Mouse (Mus musculus): Measurements from ENCODE around the gene Ank2. TPM values are rescaled to one million over a fixed set of nuclear protein-coding genes. Genes with fewer than 3 reads are reported as not detected.

Ank2 gene
- polyA plus RNA-seq, 1 experiment from 2014 or later: 49.5 TPM

DNA sequence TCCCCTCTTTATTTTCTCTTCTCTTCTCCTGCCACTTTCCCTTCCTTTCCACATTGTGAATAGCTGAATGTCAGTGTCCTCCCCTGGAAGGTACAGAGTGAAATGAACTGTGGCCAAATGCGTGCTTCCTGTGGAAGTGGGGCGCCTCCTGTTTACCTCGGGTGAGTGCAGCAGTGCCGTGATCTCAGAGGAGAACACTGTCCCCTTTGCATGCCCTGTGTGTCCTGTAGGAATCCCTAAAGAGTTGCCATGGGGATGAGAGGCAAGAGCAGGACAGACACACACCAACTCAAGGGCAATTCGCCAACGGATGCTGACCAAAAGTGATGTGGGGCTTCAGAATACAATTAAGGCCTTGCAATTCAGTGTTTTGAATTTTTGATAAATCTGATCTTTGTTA lies 521.8 kb downstream of the Ank2 start:
- no peak overlapping the region for H3K4me3 ChIP-seq (ENCODE audit: control insufficient read depth in 1 of 2, insufficient read depth in 1 of 2, low read depth in 1 of 2, low read length in 2 of 2)
- no peaks in the 10 kb centered on the region for H3K4me1 ChIP-seq (ENCODE audit: control insufficient read depth in 2 of 2, insufficient read depth in 2 of 2, low read length in 2 of 2)
- no peak overlapping the region for H3K4me2 ChIP-seq (ENCODE audit: low read length)
- WGBS: 72% methylated on average over 6 of the region's 6 CpGs
- no peaks in the 10 kb centered on the region for H3K27me3 ChIP-seq (ENCODE audit: control insufficient read depth, insufficient read depth, low read length)
- H3K36me3 ChIP-seq (ENCODE audit: control insufficient read depth, insufficient read depth, low read length): peaks cover 8% of the 10 kb centered on the region; the same call in 1 of the 2 replicates
- no peak for ATAC-seq (ENCODE audit: insufficient number of reproducible peaks, insufficient read depth, low FRiP score, low read depth)
- no peak overlapping the region for H3K9ac ChIP-seq (ENCODE audit: low read length)
- H3K27ac ChIP-seq (replicated peaks in 1 of 2; ENCODE audit: control insufficient read depth in 1 of 2, insufficient read depth in 1 of 2, low read depth in 2 of 2, low read length in 2 of 2): no peak overlapping the region
- H3K9me3 ChIP-seq (ENCODE audit: control insufficient read depth, low read length): no peaks in the 10 kb centered on the region

GRCm38 (mm10) chr3:126976793-126977192 lies 522.4 kb downstream of the Ank2 start:
- H3K4me2 ChIP-seq (ENCODE audit: low read length): no peak overlapping the region
- H3K9me3 ChIP-seq (ENCODE audit: control insufficient read depth, low read length): no peaks in the 10 kb centered on the region
- no peak overlapping the region for H3K4me3 ChIP-seq (ENCODE audit: control insufficient read depth in 1 of 2, insufficient read depth in 1 of 2, low read depth in 1 of 2, low read length in 2 of 2)
- H3K4me1 ChIP-seq (ENCODE audit: control insufficient read depth in 2 of 2, insufficient read depth in 2 of 2, low read length in 2 of 2): no peaks in the 10 kb centered on the region
- no peak overlapping the region for H3K9ac ChIP-seq (ENCODE audit: low read length)
- peaks cover 8% of the 10 kb centered on the region; the same call in 1 of the 2 replicates for H3K36me3 ChIP-seq (ENCODE audit: control insufficient read depth, insufficient read depth, low read length)
- H3K27ac ChIP-seq (replicated peaks in 1 of 2; ENCODE audit: control insufficient read depth in 1 of 2, insufficient read depth in 1 of 2, low read depth in 2 of 2, low read length in 2 of 2): no peak overlapping the region
- ATAC-seq (ENCODE audit: insufficient number of reproducible peaks, insufficient read depth, low FRiP score, low read depth): no peak
- H3K27me3 ChIP-seq (ENCODE audit: control insufficient read depth, insufficient read depth, low read length): no peaks in the 10 kb centered on the region
- 84% methylated on average over 16 of the region's 16 CpGs for WGBS

DNA sequence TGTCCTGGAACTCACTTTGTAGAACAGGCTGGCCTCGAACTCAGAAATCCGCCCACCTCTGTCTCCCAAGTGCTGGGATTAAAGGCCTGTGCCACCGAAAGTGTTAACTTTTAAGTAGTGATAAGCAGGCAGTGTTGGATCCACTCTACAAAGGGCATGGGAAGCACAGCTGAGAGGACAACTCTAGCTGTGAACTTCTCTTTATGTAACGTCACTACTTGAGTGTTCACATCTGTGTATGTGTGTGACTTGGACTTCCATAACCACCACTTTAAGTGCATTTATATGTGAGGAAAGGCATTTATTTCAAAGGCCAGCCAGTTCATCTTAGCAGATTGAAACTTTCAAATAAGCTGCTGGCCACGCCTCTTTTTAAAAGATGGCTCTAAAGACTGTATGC lies 523.7 kb downstream of the Ank2 start:
- Histone ChIP-seq H3K9me3 (ENCODE audit: control insufficient read depth, low read length) (no peaks in the 10 kb centered on the region), H3K4me2 (ENCODE audit: low read length) (no peak overlapping the region), H3K36me3 (ENCODE audit: control insufficient read depth, insufficient read depth, low read length) (peaks cover 5% of the 10 kb centered on the region; the same call in 1 of the 2 replicates), H3K27ac (replicated peaks in 1 of 2; ENCODE audit: control insufficient read depth in 1 of 2, insufficient read depth in 1 of 2, low read depth in 2 of 2, low read length in 2 of 2) (no peak overlapping the region), H3K4me1 (ENCODE audit: control insufficient read depth in 2 of 2, insufficient read depth in 2 of 2, low read length in 2 of 2) (no peaks in the 10 kb centered on the region), H3K27me3 (ENCODE audit: control insufficient read depth, insufficient read depth, low read length) (no peaks in the 10 kb centered on the region), H3K9ac (ENCODE audit: low read length) (no peak overlapping the region), H3K4me3 (ENCODE audit: control insufficient read depth in 1 of 2, insufficient read depth in 1 of 2, low read depth in 1 of 2, low read length in 2 of 2) (no peak overlapping the region)
- 64% methylated on average over 5 of the region's 5 CpGs for WGBS
- no peak for ATAC-seq (ENCODE audit: insufficient number of reproducible peaks, insufficient read depth, low FRiP score, low read depth)

- peaks cover 5% of the 10 kb centered on the region; the same call in 1 of the 2 replicates for H3K36me3 ChIP-seq (ENCODE audit: control insufficient read depth, insufficient read depth, low read length)
- ATAC-seq (ENCODE audit: insufficient number of reproducible peaks, insufficient read depth, low FRiP score, low read depth): no peak
- H3K4me1 ChIP-seq (ENCODE audit: control insufficient read depth in 2 of 2, insufficient read depth in 2 of 2, low read length in 2 of 2): no peaks in the 10 kb centered on the region
- WGBS: 81% methylated on average over 2 of the region's 2 CpGs
- H3K4me3 ChIP-seq (ENCODE audit: control insufficient read depth in 1 of 2, insufficient read depth in 1 of 2, low read depth in 1 of 2, low read length in 2 of 2): no peak overlapping the region
- no peak overlapping the region for H3K4me2 ChIP-seq (ENCODE audit: low read length)
- no peaks in the 10 kb centered on the region for H3K27me3 ChIP-seq (ENCODE audit: control insufficient read depth, insufficient read depth, low read length)
- H3K9ac ChIP-seq (ENCODE audit: low read length): no peak overlapping the region
- no peak overlapping the region for H3K27ac ChIP-seq (replicated peaks in 1 of 2; ENCODE audit: control insufficient read depth in 1 of 2, insufficient read depth in 1 of 2, low read depth in 2 of 2, low read length in 2 of 2)
- H3K9me3 ChIP-seq (ENCODE audit: control insufficient read depth, low read length): no peaks in the 10 kb centered on the region
Measured at GRCm38 (mm10) chr3:126973551-126973950, 525.6 kb downstream of the Ank2 start.

- ATAC-seq (ENCODE audit: insufficient number of reproducible peaks, insufficient read depth, low FRiP score, low read depth): no peak
- Histone ChIP-seq H3K9ac (ENCODE audit: low read length) (no peak overlapping the region), H3K27me3 (ENCODE audit: control insufficient read depth, insufficient read depth, low read length) (no peaks in the 10 kb centered on the region), H3K4me2 (ENCODE audit: low read length) (no peak overlapping the region), H3K36me3 (ENCODE audit: control insufficient read depth, insufficient read depth, low read length) (peaks cover 5% of the 10 kb centered on the region; the same call in 1 of the 2 replicates), H3K4me1 (ENCODE audit: control insufficient read depth in 2 of 2, insufficient read depth in 2 of 2, low read length in 2 of 2) (no peaks in the 10 kb centered on the region), H3K9me3 (ENCODE audit: control insufficient read depth, low read length) (no peaks in the 10 kb centered on the region), H3K4me3 (ENCODE audit: control insufficient read depth in 1 of 2, insufficient read depth in 1 of 2, low read depth in 1 of 2, low read length in 2 of 2) (no peak overlapping the region), H3K27ac (replicated peaks in 1 of 2; ENCODE audit: control insufficient read depth in 1 of 2, insufficient read depth in 1 of 2, low read depth in 2 of 2, low read length in 2 of 2) (no peak overlapping the region)
- WGBS: 93% methylated on average over 9 of the region's 9 CpGs
Measured at GRCm38 (mm10) chr3:126971531-126971930, 527.6 kb downstream of the Ank2 start.

- Histone ChIP-seq H3K9ac (ENCODE audit: low read length) (no peak overlapping the region), H3K4me2 (ENCODE audit: low read length) (no peak overlapping the region), H3K4me3 (ENCODE audit: control insufficient read depth in 1 of 2, insufficient read depth in 1 of 2, low read depth in 1 of 2, low read length in 2 of 2) (no peak overlapping the region), H3K27me3 (ENCODE audit: control insufficient read depth, insufficient read depth, low read length) (no peaks in the 10 kb centered on the region), H3K9me3 (ENCODE audit: control insufficient read depth, low read length) (no peaks in the 10 kb centered on the region), H3K4me1 (ENCODE audit: control insufficient read depth in 2 of 2, insufficient read depth in 2 of 2, low read length in 2 of 2) (no peaks in the 10 kb centered on the region), H3K36me3 (ENCODE audit: control insufficient read depth, insufficient read depth, low read length) (peaks cover 15% of the 10 kb centered on the region), H3K27ac (replicated peaks in 1 of 2; ENCODE audit: control insufficient read depth in 1 of 2, insufficient read depth in 1 of 2, low read depth in 2 of 2, low read length in 2 of 2) (no peak overlapping the region)
- WGBS: 64% methylated on average over 2 of the region's 2 CpGs
- ATAC-seq (ENCODE audit: insufficient number of reproducible peaks, insufficient read depth, low FRiP score, low read depth): no peak
Measured at GRCm38 (mm10) chr3:126968721-126969120, 530.4 kb downstream of the Ank2 start.

- Histone ChIP-seq H3K4me3 (ENCODE audit: control insufficient read depth in 1 of 2, insufficient read depth in 1 of 2, low read depth in 1 of 2, low read length in 2 of 2) (no peak overlapping the region), H3K4me1 (ENCODE audit: control insufficient read depth in 2 of 2, insufficient read depth in 2 of 2, low read length in 2 of 2) (no peaks in the 10 kb centered on the region), H3K9ac (ENCODE audit: low read length) (no peak overlapping the region), H3K27me3 (ENCODE audit: control insufficient read depth, insufficient read depth, low read length) (no peaks in the 10 kb centered on the region), H3K27ac (replicated peaks in 1 of 2; ENCODE audit: control insufficient read depth in 1 of 2, insufficient read depth in 1 of 2, low read depth in 2 of 2, low read length in 2 of 2) (no peak overlapping the region), H3K4me2 (ENCODE audit: low read length) (no peak overlapping the region), H3K9me3 (ENCODE audit: control insufficient read depth, low read length) (no peaks in the 10 kb centered on the region), H3K36me3 (ENCODE audit: control insufficient read depth, insufficient read depth, low read length) (peaks cover 14% of the 10 kb centered on the region)
- 82% methylated on average over 2 of the region's 2 CpGs for WGBS
- ATAC-seq (ENCODE audit: insufficient number of reproducible peaks, insufficient read depth, low FRiP score, low read depth): no peak
Measured at GRCm38 (mm10) chr3:126965767-126966166, 533.4 kb downstream of the Ank2 start.

DNA sequence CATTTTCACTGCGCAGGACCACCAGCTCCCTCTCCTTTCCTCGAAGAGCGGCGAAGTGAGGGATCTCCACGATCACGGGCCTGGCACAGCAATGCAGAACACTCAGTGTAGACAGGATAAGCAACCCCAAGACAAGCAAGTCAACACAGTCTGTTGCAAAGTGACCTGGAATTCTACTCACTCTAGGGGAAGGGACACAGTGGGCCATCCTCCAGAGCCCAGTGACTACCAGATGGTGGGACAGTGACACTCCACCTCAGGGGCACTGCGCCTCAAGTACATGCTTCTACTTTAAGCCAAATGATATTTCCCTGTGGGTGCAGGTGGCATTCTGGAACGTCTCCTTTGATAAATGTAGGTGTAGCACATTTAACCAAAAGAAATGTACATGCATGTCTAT lies 536.8 kb downstream of the Ank2 start:
- Histone ChIP-seq H3K4me3 (ENCODE audit: control insufficient read depth in 1 of 2, insufficient read depth in 1 of 2, low read depth in 1 of 2, low read length in 2 of 2) (no peak overlapping the region), H3K27ac (replicated peaks in 1 of 2; ENCODE audit: control insufficient read depth in 1 of 2, insufficient read depth in 1 of 2, low read depth in 2 of 2, low read length in 2 of 2) (no peak overlapping the region), H3K9me3 (ENCODE audit: control insufficient read depth, low read length) (no peaks in the 10 kb centered on the region), H3K4me1 (ENCODE audit: control insufficient read depth in 2 of 2, insufficient read depth in 2 of 2, low read length in 2 of 2) (no peaks in the 10 kb centered on the region), H3K27me3 (ENCODE audit: control insufficient read depth, insufficient read depth, low read length) (no peaks in the 10 kb centered on the region), H3K4me2 (ENCODE audit: low read length) (no peak overlapping the region), H3K36me3 (ENCODE audit: control insufficient read depth, insufficient read depth, low read length) (peaks cover 23% of the 10 kb centered on the region), H3K9ac (ENCODE audit: low read length) (no peak overlapping the region)
- no peak for ATAC-seq (ENCODE audit: insufficient number of reproducible peaks, insufficient read depth, low FRiP score, low read depth)
- 90% methylated on average over 8 of the region's 8 CpGs for WGBS

Data from heart, embryonic 14.5 days (tissue).